Mouse (Mus musculus): ENCODE measurements around the gene Plagl1. TPM values are rescaled to one million over a fixed set of nuclear protein-coding genes. Genes with fewer than 3 reads are reported as not detected.

The Plagl1 gene
- polyA plus RNA-seq, 1 experiment from 2014 or later = 153 TPM

DNA sequence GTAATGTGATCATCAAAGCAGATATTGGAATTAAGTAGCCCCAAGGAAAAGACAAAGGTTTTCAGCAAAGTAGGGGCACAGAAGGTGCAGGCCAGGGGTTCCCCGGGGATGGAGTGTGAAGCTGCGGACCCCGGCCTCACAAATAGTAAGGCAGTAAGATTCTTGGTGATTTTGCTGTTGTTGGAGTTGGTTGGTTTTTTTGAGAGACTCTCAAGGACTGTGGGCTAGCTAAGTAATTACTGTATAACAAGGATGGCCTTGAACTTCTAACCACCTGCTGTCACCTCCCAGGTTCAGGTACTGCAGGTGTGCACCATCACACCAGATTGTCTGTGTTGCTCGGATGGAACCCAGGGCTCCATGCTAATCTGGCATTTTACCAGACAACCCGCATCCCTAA, 30.9 kb upstream of the Plagl1 start:
- H3K36me3 ChIP-seq (ENCODE audit: control insufficient read depth, insufficient read depth, low read length) = no peaks in the 10 kb centered on the region
- no peak for ATAC-seq (replicated peaks; ENCODE audit: low FRiP score)
- DNase-seq (ENCODE audit: low spot score) = no peak
- no peak overlapping the region for H3K9ac ChIP-seq (ENCODE audit: low read length)
- H3K4me1 ChIP-seq (replicated peaks; ENCODE audit: control insufficient read depth, insufficient read depth, low read length) = no peaks in the 10 kb centered on the region
- H3K27me3 ChIP-seq (ENCODE audit: control insufficient read depth, insufficient read depth, low read length) = no peaks in the 10 kb centered on the region
- 88% methylated on average over 5 of the region's 5 CpGs for WGBS
- no peak overlapping the region for H3K4me3 ChIP-seq (ENCODE audit: low read depth, low read length)
- H3K9me3 ChIP-seq (ENCODE audit: control insufficient read depth, low read length) = no peaks in the 10 kb centered on the region
- no peak overlapping the region for H3K4me2 ChIP-seq (ENCODE audit: low read depth, low read length, severe bottlenecking)
- H3K27ac ChIP-seq (ENCODE audit: low read depth, low read length) = no peak overlapping the region

DNA sequence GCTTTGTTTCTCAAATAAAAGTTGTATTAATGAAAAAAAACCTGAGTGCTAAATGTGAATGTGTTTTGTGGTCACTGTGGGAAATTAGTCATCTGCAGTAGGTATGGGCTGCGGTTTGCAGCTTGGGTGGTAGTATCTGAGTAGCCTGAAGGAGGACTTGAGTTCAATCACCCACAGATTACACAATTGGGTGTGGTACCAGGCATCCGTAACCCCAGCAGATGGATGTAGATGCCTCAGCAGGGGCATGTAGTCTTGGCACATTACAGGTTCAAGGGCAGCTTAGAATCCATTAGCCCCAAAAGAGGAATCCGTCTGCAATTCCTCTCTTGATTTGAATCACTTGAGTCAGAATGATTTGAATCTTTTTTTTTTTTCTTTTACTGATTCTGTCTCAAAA, 25.0 kb upstream of the Plagl1 start:
- Histone ChIP-seq H3K4me2 (ENCODE audit: low read depth, low read length, severe bottlenecking) (no peak overlapping the region), H3K36me3 (ENCODE audit: control insufficient read depth, insufficient read depth, low read length) (no peaks in the 10 kb centered on the region), H3K4me1 (replicated peaks; ENCODE audit: control insufficient read depth, insufficient read depth, low read length) (no peaks in the 10 kb centered on the region), H3K4me3 (ENCODE audit: low read depth, low read length) (no peak overlapping the region), H3K27me3 (ENCODE audit: control insufficient read depth, insufficient read depth, low read length) (no peaks in the 10 kb centered on the region), H3K9me3 (ENCODE audit: control insufficient read depth, low read length) (no peaks in the 10 kb centered on the region), H3K27ac (ENCODE audit: low read depth, low read length) (no peak overlapping the region), H3K9ac (ENCODE audit: low read length) (no peak overlapping the region)
- ATAC-seq (replicated peaks; ENCODE audit: low FRiP score) (no peak), DNase-seq (ENCODE audit: low spot score) (no peak)
- 78% methylated on average over 3 of the region's 3 CpGs for WGBS

DNA sequence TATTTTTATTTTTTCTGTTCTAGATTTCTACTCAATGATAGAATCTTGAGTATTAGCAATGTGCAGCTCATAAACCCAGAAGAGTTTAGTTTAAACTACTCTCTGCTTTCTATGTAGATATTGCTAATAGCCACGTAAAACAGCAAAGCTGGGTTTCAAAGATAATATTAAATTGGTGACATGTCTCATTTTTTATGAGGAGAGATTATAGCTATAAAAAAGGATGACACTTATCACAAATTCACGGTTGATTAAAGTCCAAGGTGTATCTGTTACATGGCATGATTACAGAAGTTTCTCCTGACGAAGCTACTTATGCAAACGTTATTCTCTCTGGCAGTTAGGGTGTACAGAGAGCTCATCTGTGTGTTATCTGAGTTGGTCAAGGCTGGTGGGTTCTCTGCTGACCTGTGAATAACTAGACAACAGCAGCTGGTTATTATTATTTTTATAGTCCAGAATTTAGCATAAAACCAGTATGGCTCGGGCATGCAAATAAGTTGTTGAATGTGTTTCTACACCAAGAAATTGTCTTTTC, 20.6 kb upstream of the Plagl1 start:
- ATAC-seq (replicated peaks; ENCODE audit: low FRiP score) = no peak
- Histone ChIP-seq H3K36me3 (ENCODE audit: control insufficient read depth, insufficient read depth, low read length) (no peaks in the 10 kb centered on the region), H3K9me3 (ENCODE audit: control insufficient read depth, low read length) (no peaks in the 10 kb centered on the region; the same call in 1 of the 2 replicates), H3K4me2 (ENCODE audit: low read depth, low read length, severe bottlenecking) (no peak overlapping the region), H3K4me3 (ENCODE audit: low read depth, low read length) (no peak overlapping the region), H3K9ac (ENCODE audit: low read length) (no peak overlapping the region), H3K27me3 (ENCODE audit: control insufficient read depth, insufficient read depth, low read length) (no peaks in the 10 kb centered on the region), H3K4me1 (replicated peaks; ENCODE audit: control insufficient read depth, insufficient read depth, low read length) (no peaks in the 10 kb centered on the region), H3K27ac (ENCODE audit: low read depth, low read length) (no peak overlapping the region)
- WGBS = 90% methylated on average over 5 of the region's 5 CpGs
- no peak for DNase-seq (ENCODE audit: low spot score)

- no peaks in the 10 kb centered on the region for H3K4me1 ChIP-seq (replicated peaks; ENCODE audit: control insufficient read depth, insufficient read depth, low read length)
- H3K9me3 ChIP-seq (ENCODE audit: control insufficient read depth, low read length) = no peaks in the 10 kb centered on the region; the same call in 1 of the 2 replicates
- no peak overlapping the region for H3K27ac ChIP-seq (ENCODE audit: low read depth, low read length)
- H3K36me3 ChIP-seq (ENCODE audit: control insufficient read depth, insufficient read depth, low read length) = no peaks in the 10 kb centered on the region
- no peaks in the 10 kb centered on the region for H3K27me3 ChIP-seq (ENCODE audit: control insufficient read depth, insufficient read depth, low read length)
- WGBS = 93% methylated on average over 11 of the region's 11 CpGs
- H3K4me2 ChIP-seq (ENCODE audit: low read depth, low read length, severe bottlenecking) = no peak overlapping the region
- no peak for ATAC-seq (replicated peaks; ENCODE audit: low FRiP score)
- H3K4me3 ChIP-seq (ENCODE audit: low read depth, low read length) = no peak overlapping the region
- no peak for DNase-seq (ENCODE audit: low spot score)
- no peak overlapping the region for H3K9ac ChIP-seq (ENCODE audit: low read length)
Measured at GRCm38 (mm10) chr10:13044659-13045058, 15.6 kb upstream of the Plagl1 start.

DNA sequence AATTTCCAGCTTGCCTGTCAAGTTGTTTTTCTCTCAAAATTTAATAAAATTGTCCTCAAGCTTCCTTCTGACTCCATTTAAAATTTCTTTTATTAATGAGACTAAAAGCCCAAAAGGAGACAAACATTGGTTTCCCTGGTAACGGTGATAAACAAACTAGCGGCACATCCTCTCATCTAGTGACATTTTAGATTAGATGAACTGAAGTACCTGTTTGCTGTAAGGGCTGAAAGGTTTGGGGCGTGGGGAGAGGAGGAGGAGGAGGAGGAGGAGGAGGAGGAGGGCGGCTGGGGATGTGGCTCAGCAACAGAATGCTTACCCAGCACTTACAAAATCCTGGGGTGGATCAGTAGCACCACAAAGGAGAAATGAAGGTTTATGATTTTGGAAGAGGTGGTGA, 12.5 kb upstream of the Plagl1 start:
- H3K9me3 ChIP-seq (ENCODE audit: control insufficient read depth, low read length) = no peaks in the 10 kb centered on the region; the same call in 1 of the 2 replicates
- 61% methylated on average over 4 of the region's 4 CpGs for WGBS
- H3K4me1 ChIP-seq (replicated peaks; ENCODE audit: control insufficient read depth, insufficient read depth, low read length) = no peaks in the 10 kb centered on the region
- DNase-seq (ENCODE audit: low spot score) (no peak), ATAC-seq (replicated peaks; ENCODE audit: low FRiP score) (no peak)
- H3K27ac ChIP-seq (ENCODE audit: low read depth, low read length) = no peak overlapping the region
- no peak overlapping the region for H3K9ac ChIP-seq (ENCODE audit: low read length)
- H3K27me3 ChIP-seq (ENCODE audit: control insufficient read depth, insufficient read depth, low read length) = no peaks in the 10 kb centered on the region
- H3K4me3 ChIP-seq (ENCODE audit: low read depth, low read length) = no peak overlapping the region
- H3K36me3 ChIP-seq (ENCODE audit: control insufficient read depth, insufficient read depth, low read length) = no peaks in the 10 kb centered on the region
- no peak overlapping the region for H3K4me2 ChIP-seq (ENCODE audit: low read depth, low read length, severe bottlenecking)

DNA sequence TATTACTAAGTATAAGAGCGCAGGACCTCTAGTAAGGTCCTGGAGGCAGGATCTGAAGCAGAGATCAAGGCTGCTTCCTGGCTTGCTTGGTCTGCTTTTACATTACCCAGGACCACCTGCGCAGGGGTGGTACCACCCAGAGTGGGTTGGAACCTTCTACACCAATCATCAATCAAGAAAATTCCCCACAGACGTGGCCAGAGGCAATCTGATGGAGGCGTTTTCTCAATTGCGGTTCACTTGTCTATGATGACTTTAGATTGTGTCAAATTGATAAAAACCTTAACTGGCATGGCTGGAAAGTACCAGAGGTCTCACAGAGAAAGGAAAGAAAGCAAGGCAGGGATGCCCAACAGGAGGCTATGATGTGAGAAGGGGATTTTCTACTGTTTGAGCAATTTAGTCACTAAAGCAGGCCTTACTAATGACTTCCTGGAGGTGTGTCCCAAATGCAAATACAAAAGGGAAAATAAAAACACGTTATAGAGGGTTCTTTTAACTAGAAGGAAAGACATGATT, 3.4 kb upstream of the Plagl1 start:
- Histone ChIP-seq H3K27ac (ENCODE audit: low read depth, low read length) (no peak overlapping the region), H3K9ac (ENCODE audit: low read length) (no peak overlapping the region), H3K4me1 (replicated peaks; ENCODE audit: control insufficient read depth, insufficient read depth, low read length) (peaks cover 10% of the 10 kb centered on the region), H3K36me3 (ENCODE audit: control insufficient read depth, insufficient read depth, low read length) (no peaks in the 10 kb centered on the region), H3K4me2 (ENCODE audit: low read depth, low read length, severe bottlenecking) (no peak overlapping the region), H3K27me3 (ENCODE audit: control insufficient read depth, insufficient read depth, low read length) (peaks cover 18% of the 10 kb centered on the region), H3K9me3 (ENCODE audit: control insufficient read depth, low read length) (no peaks in the 10 kb centered on the region), H3K4me3 (ENCODE audit: low read depth, low read length) (no peak overlapping the region)
- DNase-seq (ENCODE audit: low spot score) (no peak), ATAC-seq (replicated peaks; ENCODE audit: low FRiP score) (no peak)
- WGBS = 77% methylated on average over 6 of the region's 6 CpGs

DNA sequence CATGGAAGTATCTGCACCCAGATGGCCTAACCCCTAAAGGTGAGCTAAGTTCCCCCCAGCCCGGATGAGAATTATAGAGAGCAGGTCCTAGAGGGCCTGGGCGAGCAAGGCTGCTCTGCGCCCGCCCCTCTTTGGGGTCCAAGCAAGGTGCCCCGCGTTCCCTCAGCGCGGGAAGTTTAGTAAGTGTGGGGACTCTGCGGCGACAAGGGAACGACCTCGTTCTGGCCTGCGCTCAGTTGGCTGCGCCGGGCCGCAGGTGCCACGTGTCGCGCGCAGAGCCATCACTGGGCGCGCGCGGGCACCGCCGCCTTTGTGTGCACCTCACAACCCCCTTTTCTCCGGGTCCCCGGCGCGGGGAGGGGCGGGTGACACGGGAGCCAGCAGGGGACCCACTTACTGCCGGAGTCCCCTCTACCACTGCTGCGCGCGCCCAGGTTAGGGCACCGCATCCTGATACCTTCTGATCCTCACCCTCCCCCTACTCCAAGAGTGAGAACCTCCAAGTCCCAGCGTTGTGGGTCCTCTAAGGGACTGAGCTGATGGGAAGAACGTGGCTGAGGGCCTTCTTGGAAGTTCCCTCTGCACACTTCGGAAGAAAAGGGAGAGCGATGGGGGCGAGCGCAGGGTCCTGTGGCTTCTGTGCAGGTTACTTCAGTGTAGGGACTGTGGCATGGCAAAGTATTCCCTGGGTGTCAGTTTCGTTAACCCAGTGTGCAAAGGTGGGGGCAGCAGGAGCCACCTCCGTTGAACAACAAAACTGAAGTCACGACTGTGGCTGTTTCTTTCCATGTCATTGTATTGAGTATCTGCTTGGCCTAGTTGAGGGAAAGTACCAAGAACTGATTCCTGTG, 742 bp downstream of the Plagl1 start:
- Histone ChIP-seq H3K9me3 (ENCODE audit: control insufficient read depth, low read length) (no peaks in the 10 kb centered on the region), H3K36me3 (ENCODE audit: control insufficient read depth, insufficient read depth, low read length) (no peaks in the 10 kb centered on the region), H3K4me2 (ENCODE audit: low read depth, low read length, severe bottlenecking) (peak overlapping the region; percentile 66), H3K4me1 (replicated peaks; ENCODE audit: control insufficient read depth, insufficient read depth, low read length) (peaks cover 10% of the 10 kb centered on the region), H3K27ac (ENCODE audit: low read depth, low read length) (no peak overlapping the region), H3K27me3 (ENCODE audit: control insufficient read depth, insufficient read depth, low read length) (peaks cover 18% of the 10 kb centered on the region), H3K4me3 (ENCODE audit: low read depth, low read length) (peak overlapping the region; percentile 29), H3K9ac (ENCODE audit: low read length) (peak overlapping the region; percentile 39)
- DNase-seq (ENCODE audit: low spot score) (peak; percentile 68), ATAC-seq (replicated peaks; ENCODE audit: low FRiP score) (peak; percentile 47; the same call in 1 of the 2 replicates)
- WGBS = 4% methylated on average over 46 of the region's 46 CpGs

DNA sequence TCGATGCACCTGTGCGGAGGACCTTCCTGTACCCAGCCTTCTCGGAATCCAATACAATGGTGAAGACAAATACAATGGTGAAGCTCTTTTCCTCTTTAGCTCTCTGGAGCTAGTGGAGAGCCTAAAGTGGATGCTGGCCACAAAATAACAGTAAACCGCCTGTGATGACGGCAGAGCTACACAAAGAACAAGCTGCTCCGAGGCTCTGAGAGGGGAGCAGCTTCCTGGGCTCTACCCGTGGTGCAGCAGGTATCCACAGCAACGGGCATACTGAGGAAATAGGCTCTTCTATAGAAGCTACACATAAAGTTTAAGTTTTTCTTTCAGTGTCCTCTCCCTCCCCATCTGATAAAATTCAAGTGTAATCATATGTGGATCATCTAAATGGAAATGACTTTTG, 2.1 kb downstream of the Plagl1 start:
- H3K4me3 ChIP-seq (ENCODE audit: low read depth, low read length) = no peak overlapping the region
- ATAC-seq (replicated peaks; ENCODE audit: low FRiP score) (no peak), DNase-seq (ENCODE audit: low spot score) (no peak)
- H3K4me2 ChIP-seq (ENCODE audit: low read depth, low read length, severe bottlenecking) = no peak overlapping the region
- 42% methylated on average over 8 of the region's 8 CpGs for WGBS
- no peak overlapping the region for H3K27ac ChIP-seq (ENCODE audit: low read depth, low read length)
- no peak overlapping the region for H3K9ac ChIP-seq (ENCODE audit: low read length)
- H3K27me3 ChIP-seq (ENCODE audit: control insufficient read depth, insufficient read depth, low read length) = peaks cover 18% of the 10 kb centered on the region
- no peaks in the 10 kb centered on the region for H3K36me3 ChIP-seq (ENCODE audit: control insufficient read depth, insufficient read depth, low read length)
- H3K9me3 ChIP-seq (ENCODE audit: control insufficient read depth, low read length) = no peaks in the 10 kb centered on the region
- H3K4me1 ChIP-seq (replicated peaks; ENCODE audit: control insufficient read depth, insufficient read depth, low read length) = peaks cover 10% of the 10 kb centered on the region

Measured in forebrain, embryonic 11.5 days (tissue).